Mouse (Mus musculus) layer of hippocampus, adult 11-12 months (tissue): ENCODE results near the gene Zar1l.

Experiments
- DNase-seq: peaks from one replicate; pipeline ENCODE4 v3.0.0; 2022; ENCODE audit warnings: low spot score

The Zar1l gene

GRCm38 (mm10) chr5:150478612-150479011 is 39.4 kb downstream of the Zar1l start:
- no peak for DNase-seq

DNA sequence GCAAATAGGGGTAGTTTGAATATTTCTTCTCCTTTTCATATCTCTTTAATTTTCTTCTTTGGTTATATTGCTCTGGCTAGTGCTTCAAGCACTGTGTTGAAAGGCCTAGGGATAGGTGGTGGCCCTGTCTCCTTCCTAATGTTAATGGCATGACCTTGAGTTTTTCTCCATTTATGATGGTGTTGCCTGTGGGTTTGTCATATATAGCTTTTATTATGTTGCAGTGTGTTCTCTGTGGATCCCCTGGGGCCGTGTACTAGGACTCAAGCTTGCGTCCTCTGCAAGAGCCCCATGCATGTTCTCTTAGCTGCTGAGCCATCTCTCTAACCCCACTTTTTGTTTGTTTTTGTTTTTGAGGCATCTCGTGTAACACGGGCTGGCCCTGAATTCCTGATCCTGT is 40.6 kb downstream of the Zar1l start:
- no peak for DNase-seq

- DNase-seq: no peak
Measured at GRCm38 (mm10) chr5:150468431-150468830, 49.5 kb downstream of the Zar1l start.

GRCm38 (mm10) chr5:150466132-150466531 is 51.8 kb downstream of the Zar1l start:
- DNase-seq: peak; percentile 65

DNA sequence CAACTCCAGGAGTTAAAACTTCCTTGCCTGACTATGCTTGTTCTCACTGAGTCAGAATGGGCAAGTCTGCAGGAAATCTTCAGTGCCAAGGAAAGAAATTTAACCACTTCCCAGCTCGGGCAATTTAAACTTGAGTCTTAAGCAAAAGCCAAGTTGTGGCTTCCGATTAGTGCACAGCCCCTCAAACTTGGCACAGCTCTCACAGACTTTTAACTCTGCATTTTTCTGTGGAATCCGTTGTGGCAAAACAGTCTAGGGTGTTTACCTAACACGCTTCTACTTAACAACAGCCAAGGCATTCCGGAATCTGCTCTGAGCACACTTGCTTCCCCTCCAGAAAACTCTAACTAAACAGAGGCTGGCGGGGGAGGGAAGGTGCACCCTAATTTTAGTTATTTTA is 52.7 kb downstream of the Zar1l start:
- DNase-seq: no peak

- no peak for DNase-seq
Measured at GRCm38 (mm10) chr5:150464721-150465120, 53.2 kb downstream of the Zar1l start.

GRCm38 (mm10) chr5:150459801-150460200 is 58.2 kb downstream of the Zar1l start:
- DNase-seq: no peak

GRCm38 (mm10) chr5:150457904-150458739 is 59.8 kb downstream of the Zar1l start:
- no peak for DNase-seq

DNA sequence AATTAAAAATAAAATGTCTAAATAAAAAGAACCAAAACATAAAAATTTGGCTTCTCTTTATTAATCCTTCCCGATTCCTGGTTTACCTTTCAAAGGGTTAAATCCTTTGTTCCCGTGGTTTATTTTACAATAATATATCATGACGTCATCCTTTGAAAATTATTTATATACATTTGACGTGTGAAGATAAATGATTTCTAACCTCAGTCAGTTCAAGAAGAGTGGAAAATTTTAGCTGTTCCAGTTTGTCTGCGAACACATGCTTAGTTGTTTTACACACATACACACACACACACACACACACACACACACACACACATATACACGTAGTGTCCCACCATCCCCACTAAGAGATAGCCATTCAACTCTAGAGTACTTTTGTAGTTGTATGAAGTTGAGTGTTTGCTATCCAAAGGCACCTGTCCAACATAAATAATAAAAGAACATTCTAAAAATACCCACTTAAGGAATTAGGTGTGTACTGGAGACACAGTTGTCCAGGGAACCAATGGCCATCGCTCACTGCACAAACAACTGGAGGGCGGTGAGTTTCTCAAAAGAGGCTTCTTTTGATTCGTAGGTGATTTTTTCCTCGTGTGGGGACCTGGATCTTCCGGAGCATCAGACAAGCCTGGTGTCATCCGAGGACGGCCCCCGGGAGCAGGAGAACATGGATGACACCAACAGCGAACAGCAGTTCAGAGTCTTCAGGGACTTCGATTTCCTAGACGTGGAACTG is 60.6 kb downstream of the Zar1l start:
- DNase-seq: no peak
